Mouse (Mus musculus): ENCODE measurements around the gene Ets1.
A peak's percentile ranks its signal among the peaks of the same experiment; 100 is the strongest.

Gene Ets1

DNA sequence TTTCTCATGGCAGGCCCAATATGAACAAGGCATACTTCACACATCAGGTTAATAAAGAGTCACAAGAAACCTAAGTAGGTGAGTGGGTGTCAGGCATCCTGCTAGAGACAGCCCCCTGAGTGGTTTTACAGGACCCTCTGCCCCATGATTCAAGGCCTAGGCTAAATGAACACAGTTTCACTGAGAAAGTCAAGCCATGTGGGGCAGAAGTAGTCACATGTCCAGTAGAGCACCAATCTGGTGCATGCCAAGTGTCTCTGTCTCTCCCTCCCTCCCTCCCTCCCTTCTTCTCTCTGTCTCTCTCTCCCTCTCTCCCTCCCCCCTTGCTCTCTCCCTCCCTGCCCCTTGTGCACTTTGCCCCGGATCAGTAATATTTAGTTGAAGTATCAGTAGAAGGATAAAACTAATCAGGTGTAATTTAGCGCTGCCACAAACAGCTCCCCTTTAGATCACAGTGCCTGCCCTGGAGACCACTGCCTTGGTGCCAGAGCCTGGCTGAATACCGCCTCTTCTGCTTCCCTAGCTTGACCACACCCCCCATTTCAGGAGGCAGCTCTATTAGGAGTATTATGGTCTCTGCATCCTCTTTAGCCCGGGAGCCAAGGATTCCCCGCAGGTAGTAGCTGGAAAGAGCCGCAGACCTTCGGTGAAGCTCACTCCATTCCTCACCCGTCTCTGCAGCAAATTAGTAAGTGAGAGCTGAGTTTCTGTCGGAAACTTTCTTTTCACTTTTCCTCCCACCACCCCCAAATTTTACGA is at the start of gene Ets1:
Ets1 (plus strand) TSS at position 595 of the 759 bp plus-strand sequence.
- DNase-seq (ENCODE audit: low spot score in 2 of 2) = no peak

GRCm38 (mm10) chr9:32589900-32590299 is 46.1 kb upstream of the Ets1 start:
- DNase-seq (ENCODE audit: low spot score in 2 of 2) = peak; percentile 81 to 93

DNA sequence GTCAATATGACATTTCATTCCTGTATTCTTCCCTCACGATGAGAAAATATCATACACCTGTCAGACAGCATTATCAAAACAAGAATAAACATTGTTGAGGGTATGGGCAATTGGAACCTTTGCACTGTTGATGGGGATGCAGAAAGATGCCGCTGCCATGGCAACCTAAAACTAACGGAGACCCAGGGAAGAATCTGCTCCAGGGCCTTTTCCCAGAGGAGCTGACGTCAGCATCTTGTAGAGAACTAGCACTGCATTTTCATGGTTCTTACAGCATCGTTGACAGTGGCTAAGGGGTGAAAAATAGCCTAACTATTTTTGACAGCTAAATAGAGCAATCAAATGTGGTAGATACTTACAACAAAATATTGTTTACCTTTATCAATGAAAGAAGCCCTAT is 45.5 kb upstream of the Ets1 start:
- DNase-seq (ENCODE audit: low spot score in 2 of 2) = no peak

GRCm38 (mm10) chr9:32591732-32592582 is 44.1 kb upstream of the Ets1 start:
- peak in 1 of 2 experiments; percentile 74 for DNase-seq (ENCODE audit: low spot score in 2 of 2)

DNA sequence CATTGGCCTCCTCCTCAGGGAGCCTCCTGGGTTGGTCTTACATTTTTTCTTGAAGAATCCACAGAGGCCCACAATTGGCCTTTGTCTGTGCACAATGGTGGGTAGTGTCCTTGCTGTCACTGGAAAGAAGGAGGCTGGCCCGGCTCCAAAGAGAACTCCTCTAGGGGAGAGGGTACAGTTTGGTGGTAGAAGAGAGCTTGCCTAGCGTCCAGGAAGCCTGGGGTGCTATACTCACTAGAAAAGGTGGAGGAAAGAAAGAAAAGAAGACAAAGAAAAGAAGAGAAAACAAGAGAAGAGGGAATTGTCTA is 43.5 kb upstream of the Ets1 start:
- DNase-seq (ENCODE audit: low spot score in 2 of 2) = no peak

- no peak for DNase-seq (ENCODE audit: low spot score in 2 of 2)
These were observed 42.2 kb upstream of the Ets1 start for GRCm38 (mm10) chr9:32593816-32594215.

GRCm38 (mm10) chr9:32594346-32594745 is 41.7 kb upstream of the Ets1 start:
- no peak for DNase-seq (ENCODE audit: low spot score in 2 of 2)

DNA sequence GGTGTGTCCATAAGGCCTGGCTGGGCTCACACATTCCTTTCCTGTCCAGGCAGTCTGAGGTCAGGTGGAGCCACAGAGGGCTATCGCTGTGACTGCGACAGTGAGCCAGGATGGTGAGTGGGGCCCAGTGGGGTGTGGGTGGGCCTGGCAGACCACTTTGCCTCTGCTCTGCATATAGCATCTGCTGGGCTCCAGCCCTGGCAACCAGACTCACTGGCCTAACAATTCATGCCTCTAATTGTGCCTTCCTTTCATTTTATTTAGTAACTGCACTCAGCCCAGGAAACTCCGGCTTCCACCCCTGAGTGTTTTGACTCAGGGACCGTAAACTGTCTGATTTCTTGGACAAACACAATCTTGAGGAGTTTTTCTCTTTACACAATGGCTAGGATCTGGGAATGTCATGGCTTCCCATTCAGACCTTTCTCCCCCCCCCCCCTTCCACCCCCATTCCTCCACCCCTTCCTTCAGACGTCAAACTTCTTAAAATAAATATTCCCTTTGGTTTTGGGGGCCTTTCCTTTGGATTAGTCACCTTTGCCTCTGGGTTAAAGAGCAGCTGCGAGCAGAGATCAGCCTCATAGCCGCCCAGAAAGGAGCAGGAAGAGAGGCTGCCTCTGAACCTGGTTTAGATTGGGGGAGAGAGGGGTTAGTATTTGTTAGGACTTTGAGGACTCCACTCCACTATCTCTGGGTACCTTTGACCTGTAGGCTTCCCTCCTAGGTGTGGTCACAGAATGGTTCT is 40.8 kb upstream of the Ets1 start:
- DNase-seq (ENCODE audit: low spot score in 2 of 2) = no peak

DNA sequence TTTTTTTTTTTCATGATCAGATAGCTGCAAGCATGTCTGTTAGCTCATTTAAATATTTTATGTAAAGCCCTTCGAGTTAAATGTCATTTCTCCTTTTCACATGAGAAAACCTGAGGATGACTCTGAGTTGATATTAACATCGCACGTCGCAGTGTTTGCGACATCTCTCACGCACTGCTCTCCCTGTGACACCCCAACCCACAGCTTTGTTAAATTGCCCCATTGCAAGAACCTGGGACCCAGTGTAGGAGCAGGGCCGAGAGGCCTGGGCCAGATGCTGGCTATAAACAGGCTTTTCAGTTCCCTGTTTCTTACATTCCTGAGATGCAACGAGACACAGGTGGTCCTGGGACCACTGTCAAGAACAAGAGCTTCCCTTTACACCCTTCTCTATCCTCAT is 39.7 kb upstream of the Ets1 start:
- no peak for DNase-seq (ENCODE audit: low spot score in 2 of 2)

DNA sequence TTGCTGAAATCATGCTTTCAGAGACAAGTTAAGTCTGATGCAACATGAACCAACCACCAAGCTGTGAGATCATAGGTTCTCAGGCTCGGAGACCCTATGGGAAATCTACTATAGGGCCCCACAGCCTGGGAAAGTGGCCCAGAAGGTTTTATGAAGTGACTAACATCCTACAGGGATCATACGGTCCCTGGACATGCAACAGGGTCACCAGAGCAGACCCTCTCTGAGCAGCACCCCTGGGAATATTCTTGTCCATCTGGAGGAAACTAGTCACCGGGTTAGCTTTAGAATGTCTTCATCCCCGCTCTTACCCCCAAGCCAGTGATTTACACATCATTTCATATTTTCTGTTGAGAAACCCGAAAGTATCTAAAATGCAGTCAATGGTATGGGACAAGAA is 34.1 kb upstream of the Ets1 start:
- DNase-seq (ENCODE audit: low spot score in 2 of 2) = no peak

GRCm38 (mm10) chr9:32603097-32603496 is 32.9 kb upstream of the Ets1 start:
- no peak for DNase-seq (ENCODE audit: low spot score in 2 of 2)

- peak in 1 of 2 experiments; percentile 52 for DNase-seq (ENCODE audit: low spot score in 2 of 2)
These were observed 28.8 kb upstream of the Ets1 start for GRCm38 (mm10) chr9:32607218-32607617.

DNA sequence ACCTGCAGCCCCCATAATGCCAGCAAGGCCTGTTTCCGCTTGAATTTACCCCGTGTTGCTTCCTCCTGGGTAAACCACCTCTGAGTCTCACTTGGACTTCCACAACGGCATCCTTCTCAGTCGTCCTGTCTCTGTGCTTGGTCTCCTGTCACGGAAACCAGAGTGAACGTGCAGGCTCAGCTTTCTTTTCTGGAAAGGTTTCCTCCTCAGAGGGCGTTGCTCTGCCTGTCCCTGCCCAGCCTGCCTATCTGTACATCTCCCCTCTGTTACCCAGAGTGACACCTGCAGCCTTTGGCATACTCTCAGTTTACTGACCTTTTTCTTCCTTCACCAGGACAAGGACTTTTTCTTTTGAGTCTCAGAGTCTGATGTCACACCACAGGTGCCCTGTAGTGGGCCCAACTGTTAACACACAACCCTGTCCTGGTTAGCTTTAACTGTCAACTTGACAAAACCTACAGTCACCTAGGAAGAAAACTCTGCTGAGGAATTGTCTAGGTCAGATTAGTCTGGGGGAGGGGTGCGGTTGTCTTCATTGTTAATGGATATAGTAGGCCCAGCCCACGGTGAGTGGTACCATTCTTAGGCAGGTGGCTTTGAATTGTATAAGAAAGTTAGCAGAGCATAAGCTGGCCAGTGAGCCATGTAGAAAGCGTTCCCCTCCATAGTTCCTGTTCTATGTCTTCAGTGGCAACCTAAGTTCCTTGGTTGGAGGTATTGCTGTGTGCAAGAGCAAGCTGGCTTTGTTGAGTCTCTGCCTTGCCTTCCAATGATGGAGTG is 27.0 kb upstream of the Ets1 start:
- no peak for DNase-seq (ENCODE audit: low spot score in 2 of 2)

DNA sequence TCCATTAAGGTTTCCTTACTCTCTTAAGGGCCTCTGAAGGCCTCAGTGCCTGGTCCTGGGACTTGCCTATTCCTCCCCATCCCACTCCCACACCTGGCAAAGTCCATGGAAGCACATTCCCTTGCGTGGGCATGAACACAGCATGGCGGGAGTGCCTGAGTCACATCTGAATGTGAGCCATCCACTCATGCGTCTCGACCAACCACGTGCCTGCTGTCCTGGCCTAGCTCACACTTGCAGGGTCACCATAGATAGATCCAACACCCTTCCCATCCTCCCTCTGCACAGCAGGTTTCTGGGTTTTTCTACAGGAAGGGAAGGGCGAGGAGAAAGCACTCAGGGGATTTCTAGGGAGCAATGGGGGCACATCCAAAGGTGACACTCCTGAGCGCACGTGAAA is 25.8 kb upstream of the Ets1 start:
- DNase-seq (ENCODE audit: low spot score in 2 of 2) = no peak

DNA sequence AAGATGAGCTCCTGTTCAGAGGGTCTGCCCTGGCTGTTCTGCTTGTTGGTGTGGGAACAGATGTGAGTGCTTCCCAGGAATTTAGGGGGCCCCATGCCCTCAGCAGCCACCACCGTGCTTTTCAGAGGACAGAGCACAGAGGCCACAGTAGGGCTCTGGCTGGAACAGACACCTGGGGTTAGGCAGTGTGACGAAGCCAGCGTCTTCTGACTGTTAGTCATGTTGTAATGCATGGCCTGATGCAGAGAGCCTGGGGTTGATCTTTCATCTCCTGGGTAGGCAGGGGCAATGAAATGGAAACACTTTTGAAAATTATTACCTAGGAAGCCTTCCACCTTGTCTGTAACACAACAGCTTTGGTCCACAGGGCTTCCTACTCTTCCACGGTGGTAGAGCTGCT is 25.4 kb upstream of the Ets1 start:
- no peak for DNase-seq (ENCODE audit: low spot score in 2 of 2)

DNA sequence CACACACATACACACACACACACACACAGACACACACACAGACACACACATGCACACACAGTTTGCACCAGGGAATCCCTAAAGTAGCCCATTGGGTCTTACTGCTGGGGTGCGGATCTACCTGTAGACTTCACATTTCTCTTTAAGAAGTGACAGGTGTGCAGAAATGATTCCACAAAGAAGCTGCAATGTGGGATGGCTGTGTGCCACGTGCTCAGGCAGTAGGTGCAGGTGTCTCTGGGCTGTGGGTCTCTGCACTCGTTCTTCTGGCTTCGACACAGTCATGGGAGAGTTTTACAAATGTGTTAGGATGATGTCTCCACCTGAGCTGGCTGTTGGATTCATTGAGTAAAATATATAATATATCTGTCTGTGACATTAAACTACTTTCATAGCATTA is 24.7 kb upstream of the Ets1 start:
- no peak for DNase-seq (ENCODE audit: low spot score in 2 of 2)

GRCm38 (mm10) chr9:32612426-32612825 is 23.6 kb upstream of the Ets1 start:
- DNase-seq (ENCODE audit: low spot score in 2 of 2) = no peak

- DNase-seq (ENCODE audit: low spot score in 2 of 2) = peak in 1 of 2 experiments; percentile 46
These were observed 23.1 kb upstream of the Ets1 start for GRCm38 (mm10) chr9:32612861-32613421.

DNA sequence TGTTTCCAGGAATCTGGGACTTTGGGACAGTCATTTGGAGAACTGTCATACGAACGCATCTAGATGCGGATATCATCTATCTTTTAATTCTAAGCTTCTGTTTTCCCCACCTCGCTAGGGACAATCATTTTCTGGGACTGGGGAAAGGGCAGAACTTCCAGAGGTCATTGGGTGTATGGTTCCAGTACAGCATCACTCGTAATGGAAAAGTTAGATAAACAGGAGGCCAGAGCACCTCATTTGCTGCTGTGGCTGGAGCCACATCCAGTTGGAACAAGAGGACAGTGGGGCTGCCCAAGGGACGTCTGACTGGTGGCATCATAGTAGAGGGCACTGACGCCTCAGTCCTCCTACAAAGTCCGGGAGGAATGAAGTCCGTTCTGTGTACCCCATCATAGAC is 21.8 kb upstream of the Ets1 start:
- DNase-seq (ENCODE audit: low spot score in 2 of 2) = no peak

GRCm38 (mm10) chr9:32615461-32615860 is 20.6 kb upstream of the Ets1 start:
- DNase-seq (ENCODE audit: low spot score in 2 of 2) = no peak

DNA sequence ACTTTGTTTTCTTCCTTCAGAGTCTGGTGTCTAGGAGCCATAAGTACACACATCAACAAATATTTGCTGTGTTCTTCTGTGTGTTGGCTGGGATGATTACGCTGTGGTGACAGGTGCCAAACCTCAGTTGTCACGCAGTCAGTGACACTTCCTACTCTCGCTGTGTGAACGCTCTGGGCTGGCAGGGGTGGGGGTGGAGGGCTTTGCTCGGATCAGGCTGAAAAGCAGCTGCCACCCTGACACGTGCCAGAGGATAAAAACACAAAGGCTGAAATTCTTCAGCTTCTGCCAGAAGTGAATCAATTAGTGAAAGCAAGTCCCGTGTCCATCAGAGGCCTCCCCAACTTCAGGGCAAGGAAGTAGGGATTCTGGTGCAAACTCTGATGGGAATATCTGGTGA is 20.0 kb upstream of the Ets1 start:
- DNase-seq (ENCODE audit: low spot score in 2 of 2) = peak in 1 of 2 experiments; percentile 31

Data from spleen, postnatal 4 days (tissue).